Mouse (Mus musculus): ENCODE data around the gene Tmem145. TPM values are rescaled to one million over a fixed set of nuclear protein-coding genes. Genes with fewer than 3 reads are reported as not detected.
A peak's percentile ranks its signal among the peaks of the same experiment; 100 is the strongest.

The Tmem145 gene
- polyA plus RNA-seq, 1 experiment from 2014 or later = 24.3 TPM

- 89% methylated on average over 35 of the region's 35 CpGs for WGBS
- Histone ChIP-seq H3K4me1 (peaks cover 47% of the 10 kb centered on the region), H3K9ac (no peak overlapping the region), H3K4me2 (replicated peaks) (no peak overlapping the region), H3K36me3 (peaks cover 38% of the 10 kb centered on the region), H3K9me3 (replicated peaks) (no peaks in the 10 kb centered on the region), H3K27me3 (no peaks in the 10 kb centered on the region), H3K4me3 (no peak overlapping the region), H3K27ac (no peak overlapping the region)
- no peak for ATAC-seq (ENCODE audit: low FRiP score)
These were observed 35.0 kb upstream of the Tmem145 start for GRCm38 (mm10) chr7:25270652-25271633.

GRCm38 (mm10) chr7:25271651-25272444, 34.1 kb upstream of the Tmem145 start:
- H3K4me3 ChIP-seq = 0 out of 2 replicates have a peak overlapping the region, but pooled peaks have one; percentile 7
- H3K9ac ChIP-seq = no peak overlapping the region
- H3K27ac ChIP-seq = no peak overlapping the region
- WGBS = 90% methylated on average over 30 of the region's 30 CpGs
- no peaks in the 10 kb centered on the region for H3K27me3 ChIP-seq
- no peaks in the 10 kb centered on the region for H3K9me3 ChIP-seq (replicated peaks)
- H3K36me3 ChIP-seq = peaks cover 38% of the 10 kb centered on the region
- H3K4me2 ChIP-seq (replicated peaks) = no peak overlapping the region
- ATAC-seq (ENCODE audit: low FRiP score) = no peak
- H3K4me1 ChIP-seq = peaks cover 49% of the 10 kb centered on the region

GRCm38 (mm10) chr7:25272445-25273258, 33.3 kb upstream of the Tmem145 start:
- Histone ChIP-seq H3K4me2 (replicated peaks) (no peak overlapping the region), H3K9me3 (replicated peaks) (no peaks in the 10 kb centered on the region), H3K27me3 (no peaks in the 10 kb centered on the region), H3K27ac (no peak overlapping the region), H3K36me3 (peaks cover 38% of the 10 kb centered on the region), H3K4me3 (0 out of 2 replicates have a peak overlapping the region, but pooled peaks have one; percentile 7), H3K9ac (no peak overlapping the region), H3K4me1 (peaks cover 51% of the 10 kb centered on the region)
- WGBS = 89% methylated on average over 37 of the region's 38 CpGs
- no peak for ATAC-seq (ENCODE audit: low FRiP score)

GRCm38 (mm10) chr7:25273259-25274241, 32.4 kb upstream of the Tmem145 start:
- H3K4me2 ChIP-seq (replicated peaks) = no peak overlapping the region
- no peak overlapping the region for H3K4me3 ChIP-seq
- no peak overlapping the region for H3K27ac ChIP-seq
- peak overlapping the region; percentile 24; the same call in 1 of the 2 replicates for H3K9ac ChIP-seq
- 92% methylated on average over 22 of the region's 22 CpGs for WGBS
- H3K9me3 ChIP-seq (replicated peaks) = no peaks in the 10 kb centered on the region
- ATAC-seq (ENCODE audit: low FRiP score) = no peak
- H3K27me3 ChIP-seq = no peaks in the 10 kb centered on the region
- peaks cover 56% of the 10 kb centered on the region for H3K4me1 ChIP-seq
- H3K36me3 ChIP-seq = peaks cover 38% of the 10 kb centered on the region

- no peaks in the 10 kb centered on the region for H3K9me3 ChIP-seq (replicated peaks)
- 0 out of 2 replicates have a peak overlapping the region, but pooled peaks have one; percentile 24 for H3K9ac ChIP-seq
- H3K27me3 ChIP-seq = no peaks in the 10 kb centered on the region
- no peak for ATAC-seq (ENCODE audit: low FRiP score)
- H3K4me2 ChIP-seq (replicated peaks) = no peak overlapping the region; the same call in 1 of the 2 replicates
- H3K27ac ChIP-seq = no peak overlapping the region
- H3K4me3 ChIP-seq = no peak overlapping the region
- peaks cover 38% of the 10 kb centered on the region for H3K36me3 ChIP-seq
- WGBS = 52% methylated on average over 5 of the region's 5 CpGs
- H3K4me1 ChIP-seq = peaks cover 51% of the 10 kb centered on the region
These were observed 31.3 kb upstream of the Tmem145 start for GRCm38 (mm10) chr7:25274571-25274970.

- Histone ChIP-seq H3K9me3 (replicated peaks) (no peaks in the 10 kb centered on the region), H3K4me1 (peaks cover 51% of the 10 kb centered on the region), H3K27me3 (no peaks in the 10 kb centered on the region), H3K4me3 (no peak overlapping the region), H3K36me3 (peaks cover 38% of the 10 kb centered on the region), H3K27ac (no peak overlapping the region), H3K4me2 (replicated peaks) (no peak overlapping the region; the same call in 1 of the 2 replicates), H3K9ac (no peak overlapping the region)
- ATAC-seq (ENCODE audit: low FRiP score) = no peak
- 86% methylated on average over 3 of the region's 3 CpGs for WGBS
These were observed 30.9 kb upstream of the Tmem145 start for GRCm38 (mm10) chr7:25274996-25275395.

GRCm38 (mm10) chr7:25275555-25276298, 30.2 kb upstream of the Tmem145 start:
- no peak overlapping the region for H3K4me2 ChIP-seq (replicated peaks)
- H3K9me3 ChIP-seq (replicated peaks) = no peaks in the 10 kb centered on the region
- ATAC-seq (ENCODE audit: low FRiP score) = no peak
- H3K27me3 ChIP-seq = no peaks in the 10 kb centered on the region
- 0 out of 2 replicates have a peak overlapping the region, but pooled peaks have one; percentile 17 for H3K27ac ChIP-seq
- no peak overlapping the region for H3K4me3 ChIP-seq
- 0 out of 2 replicates have a peak overlapping the region, but pooled peaks have one; percentile 32 for H3K9ac ChIP-seq
- WGBS = 54% methylated on average over 9 of the region's 9 CpGs
- peaks cover 36% of the 10 kb centered on the region for H3K36me3 ChIP-seq
- peaks cover 54% of the 10 kb centered on the region for H3K4me1 ChIP-seq

- 90% methylated on average over 4 of the region's 4 CpGs for WGBS
- peak overlapping the region; percentile 86; the same call in 1 of the 2 replicates for H3K9ac ChIP-seq
- H3K4me1 ChIP-seq = peaks cover 64% of the 10 kb centered on the region
- peak overlapping the region; percentile 99; the same call in 1 of the 2 replicates for H3K27ac ChIP-seq
- H3K9me3 ChIP-seq (replicated peaks) = no peaks in the 10 kb centered on the region
- peaks cover 19% of the 10 kb centered on the region for H3K36me3 ChIP-seq
- ATAC-seq (ENCODE audit: low FRiP score) = no peak
- H3K4me2 ChIP-seq (replicated peaks) = peak overlapping the region; percentile 91
- peak overlapping the region; percentile 60; the same call in 1 of the 2 replicates for H3K4me3 ChIP-seq
- H3K27me3 ChIP-seq = no peaks in the 10 kb centered on the region
These were observed 28.5 kb upstream of the Tmem145 start for GRCm38 (mm10) chr7:25277405-25277804.

GRCm38 (mm10) chr7:25277998-25278340, 27.9 kb upstream of the Tmem145 start:
- Histone ChIP-seq H3K27ac (peak overlapping the region; percentile 99), H3K9ac (peak overlapping the region; percentile 86), H3K27me3 (no peaks in the 10 kb centered on the region), H3K36me3 (peaks cover 14% of the 10 kb centered on the region), H3K4me2 (replicated peaks) (peak overlapping the region; percentile 91), H3K9me3 (replicated peaks) (no peaks in the 10 kb centered on the region), H3K4me1 (peaks cover 65% of the 10 kb centered on the region), H3K4me3 (peak overlapping the region; percentile 60)
- WGBS = 16% methylated on average over 4 of the region's 4 CpGs
- ATAC-seq (ENCODE audit: low FRiP score) = no peak

GRCm38 (mm10) chr7:25278341-25279075, 27.4 kb upstream of the Tmem145 start:
- Histone ChIP-seq H3K27ac (peak overlapping the region; percentile 99), H3K9ac (peak overlapping the region; percentile 86), H3K4me3 (peak overlapping the region; percentile 60), H3K9me3 (replicated peaks) (no peaks in the 10 kb centered on the region), H3K4me2 (replicated peaks) (peak overlapping the region; percentile 91), H3K27me3 (no peaks in the 10 kb centered on the region), H3K36me3 (peaks cover 8% of the 10 kb centered on the region), H3K4me1 (peaks cover 67% of the 10 kb centered on the region)
- under 1% methylated on average over 48 of the region's 60 CpGs for WGBS
- ATAC-seq (ENCODE audit: low FRiP score) = peak; percentile 72

Measured in hindbrain, embryonic 12.5 days (tissue).